Mouse (Mus musculus): ENCODE data around the gene A730049H05Rik. TPM values are rescaled to one million over a fixed set of nuclear protein-coding genes. Genes with fewer than 3 reads are reported as not detected.

A730049H05Rik gene
- polyA plus RNA-seq, 1 experiment from 2014 or later = 0.73 TPM

- H3K27ac ChIP-seq (ENCODE audit: low read length) = no peak overlapping the region
These were observed 30.3 kb downstream of the A730049H05Rik start for GRCm38 (mm10) chr6:92846614-92847013.

GRCm38 (mm10) chr6:92849208-92849607 lies 32.9 kb downstream of the A730049H05Rik start:
- Histone ChIP-seq H3K27me3 (ENCODE audit: control insufficient read depth, insufficient read depth, low read depth, low read length) (no peaks in the 10 kb centered on the region), H3K36me3 (ENCODE audit: control insufficient read depth, insufficient read depth, low read length) (peaks cover 10% of the 10 kb centered on the region), H3K9me3 (ENCODE audit: control insufficient read depth, low read length) (no peaks in the 10 kb centered on the region), H3K27ac (ENCODE audit: low read length) (no peak overlapping the region), H3K4me1 (replicated peaks; ENCODE audit: control insufficient read depth, insufficient read depth, low read length) (peaks cover 5% of the 10 kb centered on the region), H3K9ac (ENCODE audit: low read length) (no peak overlapping the region), H3K4me2 (ENCODE audit: low read depth, low read length) (no peak overlapping the region), H3K4me3 (ENCODE audit: low read length) (no peak overlapping the region)
- no peak for ATAC-seq (ENCODE audit: low read depth)
- 87% methylated on average over 9 of the region's 9 CpGs for WGBS

More at GRCm38 (mm10) chr6:92846614-92847013, 30.3 kb downstream of the A730049H05Rik start:
- no peak overlapping the region for H3K9ac ChIP-seq (ENCODE audit: low read length)
- no peaks in the 10 kb centered on the region for H3K27me3 ChIP-seq (ENCODE audit: control insufficient read depth, insufficient read depth, low read depth, low read length)
- no peak overlapping the region for H3K4me3 ChIP-seq (ENCODE audit: low read length)
- no peak overlapping the region for H3K4me2 ChIP-seq (ENCODE audit: low read depth, low read length)
- WGBS = 51% methylated on average over 4 of the region's 4 CpGs
- peaks cover 7% of the 10 kb centered on the region for H3K4me1 ChIP-seq (replicated peaks; ENCODE audit: control insufficient read depth, insufficient read depth, low read length)
- ATAC-seq (ENCODE audit: low read depth) = no peak
- peaks cover 10% of the 10 kb centered on the region for H3K36me3 ChIP-seq (ENCODE audit: control insufficient read depth, insufficient read depth, low read length)
- no peaks in the 10 kb centered on the region for H3K9me3 ChIP-seq (ENCODE audit: control insufficient read depth, low read length)

- Histone ChIP-seq H3K27me3 (ENCODE audit: control insufficient read depth, insufficient read depth, low read depth, low read length) (no peaks in the 10 kb centered on the region), H3K4me2 (ENCODE audit: low read depth, low read length) (no peak overlapping the region), H3K9ac (ENCODE audit: low read length) (no peak overlapping the region), H3K4me1 (replicated peaks; ENCODE audit: control insufficient read depth, insufficient read depth, low read length) (peaks cover 10% of the 10 kb centered on the region), H3K9me3 (ENCODE audit: control insufficient read depth, low read length) (no peaks in the 10 kb centered on the region), H3K36me3 (ENCODE audit: control insufficient read depth, insufficient read depth, low read length) (peaks cover 10% of the 10 kb centered on the region), H3K4me3 (ENCODE audit: low read length) (no peak overlapping the region), H3K27ac (ENCODE audit: low read length) (peak overlapping the region; percentile 51)
- WGBS = 37% methylated on average over 5 of the region's 5 CpGs
- peak; percentile 78 for ATAC-seq (ENCODE audit: low read depth)
These were observed 34.0 kb downstream of the A730049H05Rik start for GRCm38 (mm10) chr6:92850250-92850649.

- Histone ChIP-seq H3K36me3 (ENCODE audit: control insufficient read depth, insufficient read depth, low read length) (peaks cover 23% of the 10 kb centered on the region), H3K27ac (ENCODE audit: low read length) (peak overlapping the region; percentile 68)
- peak; percentile 80 for ATAC-seq (ENCODE audit: low read depth)
These were observed 38.6 kb downstream of the A730049H05Rik start for GRCm38 (mm10) chr6:92854873-92855272.

GRCm38 (mm10) chr6:92857761-92858160 lies 41.5 kb downstream of the A730049H05Rik start:
- WGBS = 88% methylated on average over 13 of the region's 13 CpGs
- Histone ChIP-seq H3K9me3 (ENCODE audit: control insufficient read depth, low read length) (no peaks in the 10 kb centered on the region), H3K27me3 (ENCODE audit: control insufficient read depth, insufficient read depth, low read depth, low read length) (no peaks in the 10 kb centered on the region), H3K27ac (ENCODE audit: low read length) (no peak overlapping the region), H3K4me3 (ENCODE audit: low read length) (no peak overlapping the region), H3K9ac (ENCODE audit: low read length) (no peak overlapping the region), H3K4me2 (ENCODE audit: low read depth, low read length) (no peak overlapping the region), H3K36me3 (ENCODE audit: control insufficient read depth, insufficient read depth, low read length) (peaks cover 33% of the 10 kb centered on the region), H3K4me1 (replicated peaks; ENCODE audit: control insufficient read depth, insufficient read depth, low read length) (peaks cover 10% of the 10 kb centered on the region; the same call in 1 of the 2 replicates)
- ATAC-seq (ENCODE audit: low read depth) = no peak

More at GRCm38 (mm10) chr6:92854873-92855272, 38.6 kb downstream of the A730049H05Rik start:
- H3K4me1 ChIP-seq (replicated peaks; ENCODE audit: control insufficient read depth, insufficient read depth, low read length) = peaks cover 15% of the 10 kb centered on the region
- WGBS = 52% methylated on average over 4 of the region's 4 CpGs
- H3K9me3 ChIP-seq (ENCODE audit: control insufficient read depth, low read length) = no peaks in the 10 kb centered on the region
- no peak overlapping the region for H3K4me2 ChIP-seq (ENCODE audit: low read depth, low read length)
- no peak overlapping the region for H3K4me3 ChIP-seq (ENCODE audit: low read length)
- no peak overlapping the region for H3K9ac ChIP-seq (ENCODE audit: low read length)
- no peaks in the 10 kb centered on the region for H3K27me3 ChIP-seq (ENCODE audit: control insufficient read depth, insufficient read depth, low read depth, low read length)

- peaks cover 38% of the 10 kb centered on the region for H3K36me3 ChIP-seq (ENCODE audit: control insufficient read depth, insufficient read depth, low read length)
- H3K9ac ChIP-seq (ENCODE audit: low read length) = no peak overlapping the region
- no peaks in the 10 kb centered on the region for H3K9me3 ChIP-seq (ENCODE audit: control insufficient read depth, low read length)
- WGBS = 84% methylated on average over 12 of the region's 12 CpGs
- no peak overlapping the region for H3K4me3 ChIP-seq (ENCODE audit: low read length)
- H3K27me3 ChIP-seq (ENCODE audit: control insufficient read depth, insufficient read depth, low read depth, low read length) = no peaks in the 10 kb centered on the region
- peaks cover 10% of the 10 kb centered on the region; the same call in 1 of the 2 replicates for H3K4me1 ChIP-seq (replicated peaks; ENCODE audit: control insufficient read depth, insufficient read depth, low read length)
- H3K27ac ChIP-seq (ENCODE audit: low read length) = no peak overlapping the region
- no peak for ATAC-seq (ENCODE audit: low read depth)
- H3K4me2 ChIP-seq (ENCODE audit: low read depth, low read length) = no peak overlapping the region
These were observed 42.6 kb downstream of the A730049H05Rik start for GRCm38 (mm10) chr6:92858721-92859510.

GRCm38 (mm10) chr6:92860285-92860912 lies 44.1 kb downstream of the A730049H05Rik start:
- Histone ChIP-seq H3K27me3 (ENCODE audit: control insufficient read depth, insufficient read depth, low read depth, low read length) (no peaks in the 10 kb centered on the region), H3K4me3 (ENCODE audit: low read length) (no peak overlapping the region), H3K27ac (ENCODE audit: low read length) (no peak overlapping the region), H3K36me3 (ENCODE audit: control insufficient read depth, insufficient read depth, low read length) (peaks cover 46% of the 10 kb centered on the region), H3K9me3 (ENCODE audit: control insufficient read depth, low read length) (no peaks in the 10 kb centered on the region), H3K4me2 (ENCODE audit: low read depth, low read length) (no peak overlapping the region), H3K9ac (ENCODE audit: low read length) (no peak overlapping the region), H3K4me1 (replicated peaks; ENCODE audit: control insufficient read depth, insufficient read depth, low read length) (peaks cover 3% of the 10 kb centered on the region; the same call in 1 of the 2 replicates)
- 61% methylated on average over 5 of the region's 5 CpGs for WGBS
- ATAC-seq (ENCODE audit: low read depth) = no peak

GRCm38 (mm10) chr6:92862599-92862998 lies 46.3 kb downstream of the A730049H05Rik start:
- no peak overlapping the region for H3K4me2 ChIP-seq (ENCODE audit: low read depth, low read length)
- no peaks in the 10 kb centered on the region for H3K9me3 ChIP-seq (ENCODE audit: control insufficient read depth, low read length)
- no peak overlapping the region for H3K9ac ChIP-seq (ENCODE audit: low read length)
- no peaks in the 10 kb centered on the region for H3K4me1 ChIP-seq (replicated peaks; ENCODE audit: control insufficient read depth, insufficient read depth, low read length)
- WGBS = 75% methylated on average over 9 of the region's 9 CpGs
- peaks cover 43% of the 10 kb centered on the region for H3K36me3 ChIP-seq (ENCODE audit: control insufficient read depth, insufficient read depth, low read length)
- no peak for ATAC-seq (ENCODE audit: low read depth)
- no peak overlapping the region for H3K27ac ChIP-seq (ENCODE audit: low read length)
- H3K4me3 ChIP-seq (ENCODE audit: low read length) = no peak overlapping the region
- H3K27me3 ChIP-seq (ENCODE audit: control insufficient read depth, insufficient read depth, low read depth, low read length) = no peaks in the 10 kb centered on the region

- ATAC-seq (ENCODE audit: low read depth) = peak; percentile 90
- Histone ChIP-seq H3K4me3 (ENCODE audit: low read length) (no peak within 1 kb of the TSS), H3K9me3 (ENCODE audit: control insufficient read depth, low read length) (no peaks in the 10 kb centered on the region), H3K9ac (ENCODE audit: low read length) (peak within 1 kb of the TSS; percentile 1; the same call in 1 of the 2 replicates), H3K4me1 (replicated peaks; ENCODE audit: control insufficient read depth, insufficient read depth, low read length) (peaks cover 29% of the 10 kb centered on the region), H3K4me2 (ENCODE audit: low read depth, low read length) (no peak within 1 kb of the TSS), H3K36me3 (ENCODE audit: control insufficient read depth, insufficient read depth, low read length) (peaks cover 24% of the 10 kb centered on the region), H3K27me3 (ENCODE audit: control insufficient read depth, insufficient read depth, low read depth, low read length) (no peaks in the 10 kb centered on the region), H3K27ac (ENCODE audit: low read length) (peak within 1 kb of the TSS; percentile 76)
- 17% methylated on average over 4 of the region's 4 CpGs for WGBS
These were observed 52.9 kb downstream of the A730049H05Rik start, which contains the start of gene Gm15737 for GRCm38 (mm10) chr6:92869089-92869581. Gene Gm15737 (plus strand): TSS chr6:92869357.
